Mouse (Mus musculus): Measurements from ENCODE around the gene Kcnn3. TPM values are rescaled to one million over a fixed set of nuclear protein-coding genes. Genes with fewer than 3 reads are reported as not detected.

Gene Kcnn3
- polyA plus RNA-seq, 1 experiment: 10.6 TPM

Other genes with a start within 250 kb of the Kcnn3 start
- 128 and 156 TPM in 2 replicates for gene Slc50a1, start 249.6 kb upstream of the Kcnn3 start, polyA plus RNA-seq (2012; rRNA removed)
- 41.8 and 43.5 TPM in 2 replicates for gene Efna1, start 239.0 kb upstream of the Kcnn3 start, polyA plus RNA-seq (2012; rRNA removed)
- 0.36 and 0.55 TPM in 2 replicates for gene Efna3, start 197.2 kb upstream of the Kcnn3 start, polyA plus RNA-seq (2012; rRNA removed)
- 3.4 and 3.7 TPM in 2 replicates for gene Efna4, start 182.1 kb upstream of the Kcnn3 start, polyA plus RNA-seq (2012; rRNA removed)
- gene Adam15, start 170.2 kb upstream of the Kcnn3 start, polyA plus RNA-seq (2012; rRNA removed): 96.1 and 101 TPM in 2 replicates
- gene Dcst2, start 158.2 kb upstream of the Kcnn3 start, polyA plus RNA-seq (2012; rRNA removed): 0.24 and 0.41 TPM in 2 replicates
- 0.07 and 0.33 TPM in 2 replicates for gene Dcst1, start 154.9 kb upstream of the Kcnn3 start, polyA plus RNA-seq (2012; rRNA removed)
- gene Zbtb7b, start 125.4 kb upstream of the Kcnn3 start, polyA plus RNA-seq (2012; rRNA removed): 36.4 and 39.5 TPM in 2 replicates
- gene Lenep, start 117.4 kb upstream of the Kcnn3 start, polyA plus RNA-seq (2012; rRNA removed): 1.2 and 1.5 TPM in 2 replicates
- 30.8 and 34.6 TPM in 2 replicates for gene Flad1, start 108.3 kb upstream of the Kcnn3 start, polyA plus RNA-seq (2012; rRNA removed)
- 21.7 and 29.6 TPM in 2 replicates for gene Cks1b, start 101.8 kb upstream of the Kcnn3 start, polyA plus RNA-seq (2012; rRNA removed)
- 85.7 and 87.7 TPM in 2 replicates for gene Shc1, start 101.7 kb upstream of the Kcnn3 start, polyA plus RNA-seq (2012; rRNA removed)
- gene Pygo2, start 90.0 kb upstream of the Kcnn3 start, polyA plus RNA-seq (2012; rRNA removed): 34.0 and 38.0 TPM in 2 replicates
- 167 and 208 TPM in 2 replicates for gene Pbxip1, start 83.5 kb upstream of the Kcnn3 start, polyA plus RNA-seq (2012; rRNA removed)
- 21.5 and 23.3 TPM in 2 replicates for gene Pmvk, start 65.6 kb upstream of the Kcnn3 start, polyA plus RNA-seq (2012; rRNA removed)
- gene Adar, start 194.9 kb downstream of the Kcnn3 start, polyA plus RNA-seq (2012; rRNA removed): 27.4 and 28.8 TPM in 2 replicates
- 1.1 and 1.3 TPM in 2 replicates for gene Chrnb2, start 244.5 kb downstream of the Kcnn3 start, polyA plus RNA-seq (2012; rRNA removed)